Mouse (Mus musculus) neural tube, embryonic 12.5 days (tissue): ENCODE results near the gene Nhlrc2. TPM values are rescaled to one million over a fixed set of nuclear protein-coding genes. Genes with fewer than 3 reads are reported as not detected.

Source experiments
- ATAC-seq: fragments of 200-750 bp; cut with Nextera tagmentation; 2 replicates; pipeline ENCODE4 v1.8.0; 2017; ENCODE audit warnings: low read depth, mild to moderate bottlenecking, moderate TSS enrichment, moderate library complexity; ENCODE audit not compliant: low FRiP score
- H3K27ac ChIP-seq: fragments of 300-500 bp; sonication (generic); 2 replicates; pipeline ENCODE4 v1.5.1; 2016
- H3K27me3 ChIP-seq: fragments of 300-500 bp; sonication (generic); replicated peaks from 2 replicates; pipeline ENCODE4 v1.6.1; 2016; ENCODE audit warnings: mild to moderate bottlenecking
- H3K36me3 ChIP-seq: fragments of 300-500 bp; sonication (generic); 2 replicates; pipeline ENCODE4 v1.6.1; 2016; ENCODE audit warnings: mild to moderate bottlenecking
- H3K4me1 ChIP-seq: fragments of 300-500 bp; sonication (generic); 2 replicates; pipeline ENCODE4 v1.6.1; 2016
- H3K4me2 ChIP-seq: fragments of 300-500 bp; sonication (generic); replicated peaks from 2 replicates; pipeline ENCODE4 v1.6.1; 2016; ENCODE audit warnings: mild to moderate bottlenecking
- H3K4me3 ChIP-seq: fragments of 300-500 bp; sonication (generic); 2 replicates; pipeline ENCODE4 v1.5.1; 2016
- H3K9ac ChIP-seq: fragments of 300-500 bp; sonication (generic); 2 replicates; pipeline ENCODE4 v1.6.1; 2016; ENCODE audit warnings: mild to moderate bottlenecking
- H3K9me3 ChIP-seq: fragments of 300-500 bp; sonication (generic); 2 replicates; pipeline ENCODE4 v1.6.1; 2016; ENCODE audit warnings: mild to moderate bottlenecking
- WGBS: fragments of 180-500 bp; shearing (Covaris S2); methylation state at CpG from one replicate; pipeline ENCODE4 v1.1.7; 2016; 5-methylcytosine and 5-hydroxymethylcytosine counted together
- polyA plus RNA-seq: library from polyadenylated mRNA; unstranded; fragments of >200 nt; fragmentation: Nextera tagmentation; extraction: Ambion mirVana; gene quantifications from 2 replicates; pipeline ENCODE4 v1.2.1, GENCODE M21; 2016

Gene Nhlrc2
- polyA plus RNA-seq, 1 experiment from 2014 or later = 12.7 TPM

DNA sequence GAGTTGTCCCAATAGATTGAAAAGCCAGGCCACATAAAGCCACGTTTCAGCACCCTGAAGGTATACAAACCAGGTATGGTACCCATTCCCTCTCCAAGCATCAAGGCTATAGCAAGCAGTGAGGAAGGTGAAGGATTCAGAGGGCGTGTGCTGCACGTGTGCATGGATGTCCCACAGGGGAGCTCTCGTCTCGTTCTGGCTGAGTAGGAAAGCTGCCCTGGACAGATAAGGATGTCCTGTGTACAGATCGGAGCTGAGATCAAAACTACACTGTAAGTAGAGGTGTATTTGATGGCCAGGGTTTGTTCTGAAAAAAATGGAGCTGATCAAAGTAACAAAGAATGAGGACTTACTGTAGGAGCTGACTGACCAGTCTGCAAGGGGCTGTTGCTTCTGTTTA lies 18.9 kb downstream of the Nhlrc2 start:
- H3K27ac ChIP-seq = no peak overlapping the region
- peaks cover 6% of the 10 kb centered on the region for H3K36me3 ChIP-seq
- H3K9ac ChIP-seq = no peak overlapping the region
- H3K9me3 ChIP-seq = no peaks in the 10 kb centered on the region
- no peak overlapping the region for H3K4me3 ChIP-seq
- no peaks in the 10 kb centered on the region for H3K4me1 ChIP-seq
- no peak overlapping the region for H3K4me2 ChIP-seq
- ATAC-seq = no peak
- whole genome bisulfite sequencing = 82% methylated on average over 6 of the region's 6 CpGs
- H3K27me3 ChIP-seq = no peaks in the 10 kb centered on the region

GRCm38 (mm10) chr19:56570781-56571180 lies 22.7 kb downstream of the Nhlrc2 start:
- H3K27me3 ChIP-seq = no peaks in the 10 kb centered on the region
- no peak overlapping the region for H3K4me3 ChIP-seq
- no peak for ATAC-seq
- H3K27ac ChIP-seq = no peak overlapping the region
- no peaks in the 10 kb centered on the region for H3K9me3 ChIP-seq
- H3K36me3 ChIP-seq = peaks cover 6% of the 10 kb centered on the region
- WGBS = 94% methylated on average over 8 of the region's 8 CpGs
- no peak overlapping the region for H3K4me2 ChIP-seq
- H3K4me1 ChIP-seq = no peaks in the 10 kb centered on the region
- H3K9ac ChIP-seq = no peak overlapping the region

DNA sequence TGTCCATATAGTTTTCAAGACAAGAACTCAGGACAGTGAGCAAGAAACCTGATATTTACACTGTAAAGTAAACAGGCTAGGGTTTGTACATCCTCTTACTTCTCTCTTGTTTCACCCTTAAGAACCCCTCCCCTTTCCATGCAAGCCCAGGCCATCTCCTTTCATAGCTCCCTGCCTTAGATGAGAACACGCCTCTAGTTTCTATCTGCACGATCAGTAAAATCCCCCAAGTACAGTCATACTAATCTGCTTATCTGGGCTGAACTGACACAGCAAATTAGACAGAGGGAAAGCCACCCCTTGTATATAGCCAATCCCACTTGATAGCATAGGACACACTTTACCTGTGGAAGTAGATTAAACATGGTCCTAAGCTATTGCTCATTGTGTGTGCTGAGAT lies 23.2 kb downstream of the Nhlrc2 start:
- no peak overlapping the region for H3K27ac ChIP-seq
- no peak overlapping the region for H3K4me2 ChIP-seq
- H3K9me3 ChIP-seq = no peaks in the 10 kb centered on the region
- H3K4me1 ChIP-seq = no peaks in the 10 kb centered on the region
- H3K4me3 ChIP-seq = no peak overlapping the region
- no peak overlapping the region for H3K9ac ChIP-seq
- WGBS = 95% methylated on average over 2 of the region's 2 CpGs
- peaks cover 6% of the 10 kb centered on the region for H3K36me3 ChIP-seq
- H3K27me3 ChIP-seq = no peaks in the 10 kb centered on the region
- ATAC-seq = no peak

- Histone ChIP-seq H3K4me2 (no peak overlapping the region), H3K27me3 (no peaks in the 10 kb centered on the region), H3K36me3 (peaks cover 7% of the 10 kb centered on the region), H3K9ac (no peak overlapping the region), H3K4me1 (no peaks in the 10 kb centered on the region), H3K9me3 (no peaks in the 10 kb centered on the region), H3K27ac (no peak overlapping the region), H3K4me3 (no peak overlapping the region)
- WGBS = 95% methylated on average over 5 of the region's 5 CpGs
- ATAC-seq = no peak
Measured at GRCm38 (mm10) chr19:56571913-56572312, 23.9 kb downstream of the Nhlrc2 start.

DNA sequence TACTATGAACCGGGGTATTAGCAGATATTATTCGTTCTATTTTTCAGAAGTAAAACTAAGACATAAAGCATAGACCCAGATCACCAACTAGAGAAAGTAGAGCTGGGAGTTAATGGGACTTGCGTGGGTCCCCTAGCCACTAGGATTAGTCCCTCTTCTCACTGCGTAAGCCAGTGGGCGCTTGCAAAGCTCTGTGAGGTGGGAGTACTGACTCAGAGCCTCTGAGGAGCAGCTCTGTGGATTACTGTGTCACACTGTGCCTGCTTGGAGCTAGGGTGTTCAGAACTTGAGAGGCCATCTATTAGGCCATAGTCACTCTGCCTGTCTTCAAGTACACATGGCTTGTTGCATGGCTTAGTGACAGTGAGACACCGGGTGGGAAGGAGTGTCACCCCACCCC lies 25.1 kb downstream of the Nhlrc2 start:
- H3K27ac ChIP-seq = no peak overlapping the region
- H3K4me2 ChIP-seq = no peak overlapping the region
- no peak for ATAC-seq
- H3K9me3 ChIP-seq = no peaks in the 10 kb centered on the region
- no peaks in the 10 kb centered on the region for H3K27me3 ChIP-seq
- no peaks in the 10 kb centered on the region for H3K4me1 ChIP-seq
- peaks cover 16% of the 10 kb centered on the region for H3K36me3 ChIP-seq
- WGBS = 96% methylated on average over 6 of the region's 6 CpGs
- H3K9ac ChIP-seq = no peak overlapping the region
- no peak overlapping the region for H3K4me3 ChIP-seq

DNA sequence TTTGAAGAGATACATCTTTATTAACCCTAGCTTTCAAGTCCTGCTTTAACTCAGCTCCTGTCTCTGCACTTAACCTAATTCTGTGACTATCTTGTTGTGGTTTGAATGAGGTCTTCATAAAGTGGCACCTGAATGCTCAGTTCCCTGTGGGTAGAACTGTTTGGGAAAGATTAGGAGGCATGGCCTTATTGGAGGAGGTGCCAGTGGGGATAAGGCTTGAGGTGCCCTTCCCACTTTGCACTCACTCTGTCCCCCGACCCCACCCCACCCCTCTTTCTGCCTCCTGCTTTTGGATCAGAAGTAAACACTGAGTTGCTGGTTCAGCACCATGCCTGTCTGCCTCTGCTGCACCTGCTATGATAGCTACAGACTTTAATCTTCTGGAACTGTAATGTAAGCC lies 29.7 kb downstream of the Nhlrc2 start:
- Histone ChIP-seq H3K4me2 (no peak overlapping the region), H3K27ac (no peak overlapping the region), H3K4me1 (no peaks in the 10 kb centered on the region), H3K27me3 (no peaks in the 10 kb centered on the region), H3K9ac (no peak overlapping the region), H3K36me3 (peaks cover 10% of the 10 kb centered on the region), H3K9me3 (no peaks in the 10 kb centered on the region), H3K4me3 (no peak overlapping the region)
- 94% methylated on average over 1 of the region's 1 CpGs for WGBS
- no peak for ATAC-seq

GRCm38 (mm10) chr19:56581981-56582380 lies 33.9 kb downstream of the Nhlrc2 start:
- H3K4me3 ChIP-seq = no peak overlapping the region
- H3K4me2 ChIP-seq = no peak overlapping the region
- no peak overlapping the region for H3K9ac ChIP-seq
- no peak overlapping the region for H3K27ac ChIP-seq
- H3K27me3 ChIP-seq = no peaks in the 10 kb centered on the region
- 93% methylated on average over 5 of the region's 5 CpGs for WGBS
- peaks cover 11% of the 10 kb centered on the region for H3K36me3 ChIP-seq
- ATAC-seq = no peak
- no peaks in the 10 kb centered on the region for H3K4me1 ChIP-seq
- H3K9me3 ChIP-seq = no peaks in the 10 kb centered on the region

- no peaks in the 10 kb centered on the region for H3K9me3 ChIP-seq
- WGBS = 74% methylated on average over 5 of the region's 5 CpGs
- no peaks in the 10 kb centered on the region for H3K4me1 ChIP-seq
- no peak overlapping the region for H3K9ac ChIP-seq
- no peak overlapping the region for H3K4me3 ChIP-seq
- H3K27me3 ChIP-seq = no peaks in the 10 kb centered on the region
- no peak overlapping the region for H3K27ac ChIP-seq
- peaks cover 17% of the 10 kb centered on the region for H3K36me3 ChIP-seq
- no peak for ATAC-seq
- no peak overlapping the region for H3K4me2 ChIP-seq
Measured at GRCm38 (mm10) chr19:56583785-56584184, 35.7 kb downstream of the Nhlrc2 start.

DNA sequence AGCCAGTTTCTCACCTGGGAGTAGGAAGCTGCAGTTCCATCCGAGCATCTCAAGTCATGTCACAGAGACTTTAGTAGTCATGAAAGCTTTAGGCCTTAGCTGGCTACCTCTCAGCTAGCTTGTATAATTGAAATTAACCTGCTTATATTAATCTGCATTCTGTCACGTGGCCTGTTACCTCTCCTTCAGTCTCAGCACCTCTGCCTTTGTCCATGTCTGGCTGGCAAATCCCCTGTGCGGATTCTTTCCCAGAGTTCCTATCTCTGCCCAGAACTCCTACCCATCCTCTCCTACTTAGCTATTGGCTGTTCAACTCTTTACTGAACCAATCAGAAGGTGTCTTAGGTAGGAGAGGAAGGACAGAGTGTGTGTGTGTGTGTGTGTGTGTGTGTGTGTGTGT lies 36.2 kb downstream of the Nhlrc2 start:
- Histone ChIP-seq H3K27ac (no peak overlapping the region), H3K27me3 (no peaks in the 10 kb centered on the region), H3K4me2 (no peak overlapping the region), H3K9me3 (no peaks in the 10 kb centered on the region), H3K9ac (no peak overlapping the region), H3K4me3 (no peak overlapping the region), H3K36me3 (peaks cover 20% of the 10 kb centered on the region), H3K4me1 (no peaks in the 10 kb centered on the region)
- 84% methylated on average over 3 of the region's 3 CpGs for WGBS
- no peak for ATAC-seq

DNA sequence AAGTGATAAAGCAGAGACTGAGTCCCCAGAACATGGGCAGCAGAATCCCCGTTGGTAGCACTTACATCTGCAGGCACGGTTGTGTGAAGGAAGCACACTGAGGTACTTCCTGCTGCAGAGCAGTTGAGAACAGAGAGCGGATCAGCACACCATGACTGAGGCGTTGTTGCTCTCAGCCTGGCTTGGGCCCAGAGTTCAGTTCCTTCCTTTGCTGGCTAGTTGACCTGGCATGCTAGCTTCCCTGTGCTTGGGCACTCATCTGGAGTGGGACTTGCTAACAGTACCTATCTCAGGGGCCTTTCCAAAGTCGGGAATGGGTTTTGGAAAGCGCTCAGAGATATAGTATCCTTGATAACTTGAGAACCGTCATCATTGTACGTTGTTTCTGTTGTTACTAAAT lies 38.3 kb downstream of the Nhlrc2 start:
- 91% methylated on average over 8 of the region's 8 CpGs for WGBS
- Histone ChIP-seq H3K27ac (no peak overlapping the region), H3K36me3 (peaks cover 37% of the 10 kb centered on the region), H3K4me2 (no peak overlapping the region), H3K9me3 (no peaks in the 10 kb centered on the region), H3K4me3 (no peak overlapping the region), H3K27me3 (no peaks in the 10 kb centered on the region), H3K9ac (no peak overlapping the region), H3K4me1 (no peaks in the 10 kb centered on the region)
- ATAC-seq = no peak

DNA sequence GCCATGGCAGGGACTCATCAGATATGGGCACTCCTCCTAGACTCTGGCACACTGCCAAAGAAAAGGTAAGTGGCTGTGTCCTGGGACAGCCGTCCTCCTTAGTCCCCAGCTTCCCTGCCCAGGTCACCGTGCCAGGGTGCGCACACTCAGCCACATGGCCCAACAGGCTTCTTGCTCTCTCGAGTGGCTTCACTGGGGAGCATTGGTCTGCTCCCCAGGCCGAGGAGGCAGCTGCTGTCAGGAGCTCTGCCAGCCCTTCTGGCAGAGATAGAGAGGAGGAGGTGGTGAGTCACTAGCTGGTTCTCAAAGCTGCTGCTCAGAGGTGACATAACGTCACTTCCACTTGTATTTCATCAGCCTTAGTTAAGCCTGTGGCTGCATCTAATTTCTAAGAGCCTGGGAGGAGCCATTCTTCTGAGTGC lies 40.2 kb downstream of the Nhlrc2 start:
- Histone ChIP-seq H3K4me1 (no peaks in the 10 kb centered on the region), H3K27ac (no peak overlapping the region), H3K27me3 (no peaks in the 10 kb centered on the region), H3K4me2 (no peak overlapping the region), H3K9me3 (no peaks in the 10 kb centered on the region), H3K9ac (no peak overlapping the region), H3K36me3 (peaks cover 55% of the 10 kb centered on the region), H3K4me3 (no peak overlapping the region)
- 91% methylated on average over 6 of the region's 6 CpGs for WGBS
- ATAC-seq = no peak

DNA sequence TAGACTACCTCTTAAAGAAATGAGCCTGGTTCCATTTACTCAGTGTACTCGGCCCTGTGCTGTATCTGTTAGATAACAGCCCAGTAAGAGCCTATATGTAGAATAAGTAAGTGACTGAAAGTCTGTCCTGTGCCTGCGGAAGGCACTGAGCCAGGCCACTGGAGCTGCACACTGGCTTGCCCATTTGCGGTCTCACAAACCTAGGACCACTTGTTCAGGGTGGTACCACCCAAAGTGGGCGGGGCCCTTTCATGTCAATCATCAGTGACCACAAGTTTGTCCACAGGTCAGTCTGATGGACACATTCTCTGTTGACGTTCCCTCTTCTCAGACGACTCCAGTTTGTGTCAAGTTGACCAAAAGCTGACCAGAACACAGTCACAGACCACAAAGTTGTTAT lies 40.9 kb downstream of the Nhlrc2 start:
- Histone ChIP-seq H3K9ac (no peak overlapping the region), H3K9me3 (no peaks in the 10 kb centered on the region), H3K4me3 (no peak overlapping the region), H3K36me3 (peaks cover 58% of the 10 kb centered on the region), H3K4me1 (no peaks in the 10 kb centered on the region), H3K27me3 (no peaks in the 10 kb centered on the region), H3K4me2 (no peak overlapping the region), H3K27ac (no peak overlapping the region)
- ATAC-seq = no peak
- 96% methylated on average over 6 of the region's 6 CpGs for WGBS

GRCm38 (mm10) chr19:56589455-56589854 lies 41.4 kb downstream of the Nhlrc2 start:
- H3K4me2 ChIP-seq = no peak overlapping the region
- no peak for ATAC-seq
- no peak overlapping the region for H3K4me3 ChIP-seq
- 95% methylated on average over 5 of the region's 5 CpGs for WGBS
- H3K36me3 ChIP-seq = peaks cover 61% of the 10 kb centered on the region
- H3K9ac ChIP-seq = no peak overlapping the region
- H3K9me3 ChIP-seq = no peaks in the 10 kb centered on the region
- H3K27ac ChIP-seq = no peak overlapping the region
- no peaks in the 10 kb centered on the region for H3K27me3 ChIP-seq
- H3K4me1 ChIP-seq = no peaks in the 10 kb centered on the region
